Mouse (Mus musculus): Measurements from ENCODE around the gene Klk15.
"Not testable (repeated sequence)": the region's sequence is repeated elsewhere in the genome, so short reads cannot be mapped to it uniquely, and the experiment has no call there.

Gene Klk15

GRCm38 (mm10) chr7:43933440-43933839 is at the start of gene Klk15:
Gene Klk15 (plus strand): TSS chr7:43933740.
- DNase-seq (ENCODE audit: low spot score): no peak

GRCm38 (mm10) chr7:43891365-43891764 is 42.2 kb upstream of the Klk15 start:
- DNase-seq (ENCODE audit: low spot score): no peak

GRCm38 (mm10) chr7:43891788-43892187 is 41.8 kb upstream of the Klk15 start:
- no peak for DNase-seq (ENCODE audit: low spot score)

DNA sequence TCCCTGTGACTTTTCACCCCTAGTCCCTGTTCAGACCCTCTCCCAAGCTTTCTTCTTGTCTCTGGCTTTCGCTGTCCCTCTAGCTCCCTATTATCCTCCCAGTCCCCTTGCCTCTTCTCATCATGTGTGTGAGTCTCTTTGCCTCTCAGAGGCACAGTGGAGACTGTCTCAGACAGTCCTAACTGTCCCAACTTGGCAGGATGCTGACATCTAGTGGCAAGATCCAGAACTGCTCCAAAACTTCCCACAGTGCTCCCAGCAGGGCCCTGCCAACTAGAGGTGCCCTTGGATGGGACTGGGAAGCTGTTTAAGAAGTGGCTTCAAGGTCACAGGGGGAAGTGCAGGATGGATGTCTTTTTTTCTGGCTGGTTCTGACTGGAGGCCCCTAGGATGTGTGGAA is 38.7 kb upstream of the Klk15 start:
- peak; percentile 38 for DNase-seq (ENCODE audit: low spot score)

- DNase-seq (ENCODE audit: low spot score): no peak
These were observed 18.7 kb upstream of the Klk15 start for GRCm38 (mm10) chr7:43914821-43915220.

- DNase-seq (ENCODE audit: low spot score): no peak
These were observed 15.1 kb upstream of the Klk15 start for GRCm38 (mm10) chr7:43918426-43918825.

DNA sequence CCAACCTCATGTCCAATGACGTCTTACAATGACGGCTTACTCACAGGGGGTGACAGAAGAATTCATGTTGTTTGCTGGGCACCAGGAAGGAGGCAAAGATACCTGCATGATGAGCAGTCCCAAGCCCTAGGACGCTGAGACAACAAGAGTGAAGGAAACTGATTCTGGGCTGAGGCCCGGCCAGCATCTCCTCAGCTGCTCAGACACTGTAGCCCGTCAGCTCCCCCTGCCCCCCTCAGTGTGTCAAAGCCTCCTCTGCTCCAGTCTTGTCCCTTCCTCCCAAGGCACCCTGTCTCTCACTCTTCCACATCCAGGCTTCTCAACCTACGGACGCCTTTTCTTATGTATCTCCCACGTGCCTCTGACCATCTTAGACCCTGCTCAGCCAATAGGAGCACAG is 14.7 kb upstream of the Klk15 start:
- no peak for DNase-seq (ENCODE audit: low spot score)

DNA sequence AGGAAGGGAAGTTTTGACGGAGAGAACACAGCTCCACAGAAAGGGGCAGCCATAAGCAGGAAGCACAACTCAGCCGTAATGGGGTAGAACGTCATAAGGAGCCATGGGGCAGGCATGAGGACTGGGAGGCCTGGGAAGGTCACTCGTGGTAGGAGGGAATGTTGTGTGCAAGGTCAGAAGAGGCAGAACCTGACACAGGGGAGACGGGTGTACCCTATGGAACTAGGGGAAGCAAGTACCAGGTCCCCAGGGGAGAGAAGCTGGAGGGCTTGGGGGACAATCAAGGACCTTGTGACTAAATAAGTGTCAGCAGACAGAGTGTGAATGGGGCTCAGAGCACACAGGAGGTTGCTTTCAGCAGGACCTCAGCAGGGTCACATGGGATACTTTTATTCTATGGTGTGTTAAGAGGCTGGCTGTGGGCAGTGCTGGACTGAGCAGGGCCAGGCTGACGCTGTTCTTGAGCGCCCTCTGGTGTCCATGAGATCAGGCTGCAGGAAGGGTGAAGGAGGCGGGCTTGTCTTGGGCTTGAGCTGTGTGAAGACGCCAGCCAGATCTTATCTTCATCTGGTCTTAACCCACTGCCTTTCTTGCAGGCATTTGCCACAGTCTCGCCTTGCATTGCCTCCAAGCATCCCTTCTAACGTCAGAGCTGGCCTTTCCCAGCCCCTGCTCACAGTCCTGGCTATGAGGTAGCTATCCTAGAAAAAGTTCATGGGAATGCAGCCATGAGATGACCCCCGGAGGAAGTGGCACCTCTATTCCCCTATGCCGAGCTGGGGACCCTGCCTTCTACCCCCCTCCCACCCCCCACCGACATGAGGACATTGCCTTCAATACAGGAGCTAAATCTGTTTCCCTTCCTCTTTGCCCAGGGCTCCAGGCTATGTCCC is 13.7 kb upstream of the Klk15 start:
- DNase-seq (ENCODE audit: low spot score): peak; percentile 34

- DNase-seq (ENCODE audit: low spot score): no peak
These were observed 13.0 kb upstream of the Klk15 start for GRCm38 (mm10) chr7:43920582-43920981.

DNA sequence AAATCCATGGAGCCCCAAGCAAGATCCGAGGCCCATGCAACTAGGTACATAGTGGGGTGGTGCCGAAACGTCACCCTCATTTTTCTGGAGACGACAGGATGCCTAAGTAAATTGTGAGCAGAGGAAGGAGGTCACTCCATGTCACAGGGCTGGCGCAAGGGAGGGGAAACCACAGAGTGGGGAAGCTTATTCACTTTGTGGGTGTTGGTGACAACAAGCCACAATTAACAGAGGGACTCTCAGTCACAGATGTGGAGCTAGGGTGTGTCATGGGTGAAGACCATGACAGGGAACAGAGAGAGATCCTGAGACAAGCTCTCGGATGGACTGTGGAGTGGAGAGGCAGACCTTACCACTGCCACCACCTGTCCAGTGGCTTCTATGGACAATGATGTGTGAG is 12.5 kb upstream of the Klk15 start:
- no peak for DNase-seq (ENCODE audit: low spot score)

GRCm38 (mm10) chr7:43921941-43922340 is 11.6 kb upstream of the Klk15 start:
- no peak for DNase-seq (ENCODE audit: low spot score)

DNA sequence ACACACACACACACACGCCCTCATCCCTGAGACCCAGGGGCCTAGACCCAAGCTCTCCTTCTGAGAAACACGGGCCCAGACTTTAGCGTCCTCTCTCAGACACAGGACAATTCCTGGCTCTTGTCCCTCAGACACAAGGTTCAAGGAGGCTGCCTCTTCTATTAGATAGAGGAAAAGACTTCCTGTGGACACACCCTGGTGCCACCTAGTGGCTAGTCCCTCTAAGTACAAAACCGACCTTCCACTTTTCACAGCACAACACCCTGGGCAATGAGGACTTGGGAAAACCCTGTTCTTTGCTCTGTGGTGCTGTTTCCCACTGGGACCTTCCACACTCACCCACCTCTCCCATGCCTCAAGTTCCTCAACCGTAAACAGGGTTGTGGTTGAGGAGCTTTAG is 7.6 kb upstream of the Klk15 start:
- DNase-seq (ENCODE audit: low spot score): peak; percentile 12

DNA sequence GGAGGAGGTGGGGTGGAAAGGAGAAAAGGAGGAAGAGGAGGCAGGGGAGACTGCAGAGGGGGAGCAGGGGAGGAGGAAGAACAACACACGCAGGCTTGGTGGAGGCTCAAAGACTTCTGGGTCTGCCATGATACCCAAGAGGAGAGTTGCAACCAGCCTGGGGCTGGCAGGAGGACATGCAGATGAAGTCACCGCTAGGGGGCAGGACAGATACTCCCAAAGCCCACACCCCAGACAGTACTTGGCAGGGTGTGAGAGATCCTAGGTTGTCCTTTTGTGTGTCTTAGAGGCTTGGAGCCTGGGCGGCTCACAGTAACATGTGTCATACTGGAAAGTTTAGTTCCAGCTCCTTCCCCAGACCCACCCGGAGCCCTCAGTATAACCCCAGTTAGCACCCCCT is 5.0 kb upstream of the Klk15 start:
- DNase-seq (ENCODE audit: low spot score): peak; percentile 11

- DNase-seq (ENCODE audit: low spot score): no peak
These were observed 1.2 kb upstream of the Klk15 start for GRCm38 (mm10) chr7:43932337-43932736.

- no peak for DNase-seq (ENCODE audit: low spot score)
These were observed 1.2 kb downstream of the Klk15 start for GRCm38 (mm10) chr7:43934747-43935146.

DNA sequence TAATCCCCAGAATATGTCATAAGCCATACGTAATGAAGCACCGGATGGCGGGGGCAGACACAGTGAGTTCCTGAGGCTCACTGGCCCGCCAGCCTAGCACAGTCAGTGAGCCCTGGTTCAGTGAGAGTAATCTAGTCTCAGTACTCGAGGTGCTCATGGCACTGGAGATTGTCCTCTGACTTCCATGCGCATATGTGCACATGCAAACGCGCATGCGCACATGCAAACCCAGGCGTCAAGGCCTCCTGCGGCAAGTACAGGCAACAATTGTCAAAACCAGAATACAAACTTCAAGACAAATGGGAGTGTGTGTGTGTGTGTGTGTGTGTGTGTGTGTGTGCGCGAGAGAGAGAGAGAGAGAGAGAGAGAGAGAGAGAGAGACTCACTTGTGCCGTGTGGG is 3.0 kb downstream of the Klk15 start:
- no peak for DNase-seq (ENCODE audit: low spot score)

- not testable (repeated sequence) for DNase-seq (ENCODE audit: low spot score)
These were observed 8.8 kb downstream of the Klk15 start for GRCm38 (mm10) chr7:43942293-43942692.

DNA sequence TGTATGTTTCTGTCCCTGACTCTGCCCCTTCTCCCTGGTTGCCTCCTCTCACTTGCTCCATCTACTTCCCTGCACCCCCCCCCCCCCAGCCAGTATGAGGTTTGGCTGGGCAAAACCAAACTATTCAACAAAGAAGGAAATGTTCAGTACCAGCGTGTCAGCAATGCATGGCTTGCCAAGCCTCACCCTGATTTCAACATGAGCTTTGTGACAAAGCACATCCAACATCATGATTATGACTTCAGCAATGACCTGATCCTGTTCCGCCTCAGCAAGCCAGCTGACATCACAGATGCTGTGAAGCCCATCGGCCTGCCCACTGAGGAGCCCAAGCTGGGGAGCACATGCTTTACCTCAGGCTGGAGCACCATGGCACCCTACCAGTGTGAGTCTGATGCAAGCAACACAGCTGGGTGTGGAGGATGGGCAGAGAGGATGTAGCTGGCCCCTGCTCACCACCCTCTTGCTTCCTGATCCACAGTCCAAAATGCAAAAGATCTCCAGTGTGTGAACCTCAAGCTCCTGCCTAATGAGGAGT is 11.3 kb downstream of the Klk15 start:
- no peak for DNase-seq (ENCODE audit: low spot score)

DNA sequence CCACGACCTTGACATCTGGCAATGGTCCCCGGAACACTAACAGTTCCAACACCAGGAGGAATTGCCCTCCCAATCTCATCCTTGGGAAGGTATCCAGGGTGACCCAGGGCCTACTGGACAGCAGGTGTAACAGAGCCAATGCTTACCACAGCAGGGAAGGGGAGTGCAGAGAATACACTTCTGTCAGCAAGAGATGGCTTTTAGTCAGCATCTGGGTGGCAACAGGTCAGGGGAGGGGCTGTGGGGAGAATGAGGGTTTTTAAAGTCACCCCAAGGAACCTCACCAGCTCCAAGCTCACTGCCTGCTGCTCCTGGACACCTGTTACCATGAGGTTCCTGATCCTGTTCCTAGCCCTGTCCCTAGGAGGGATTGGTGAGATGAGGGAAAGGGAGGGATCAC is 16.8 kb downstream of the Klk15 start, which contains the start of gene Klk1b8:
Gene Klk1b8, plus strand, starts transcription at position 301 of the 400 bp plus-strand sequence.
- DNase-seq (ENCODE audit: low spot score): no peak

DNA sequence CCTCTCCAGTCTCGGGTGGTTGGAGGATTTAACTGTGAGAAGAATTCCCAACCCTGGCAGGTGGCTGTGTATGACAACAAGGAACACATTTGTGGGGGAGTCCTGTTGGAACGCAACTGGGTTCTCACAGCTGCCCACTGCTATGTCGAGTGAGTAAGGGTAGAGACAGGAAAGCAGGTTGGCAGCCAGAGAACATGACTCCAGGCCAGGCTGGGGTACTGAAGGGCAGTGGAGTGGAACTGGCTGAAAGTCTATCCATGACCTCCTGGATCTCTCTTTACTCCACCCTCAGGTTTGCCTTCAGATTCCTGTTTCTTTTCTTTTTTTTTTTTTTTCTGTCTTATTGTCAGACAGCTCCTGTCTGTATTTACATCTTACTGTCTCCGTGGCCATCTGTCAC is 19.2 kb downstream of the Klk15 start:
- no peak for DNase-seq (ENCODE audit: low spot score)

GRCm38 (mm10) chr7:43966451-43966850 is 32.9 kb downstream of the Klk15 start, which contains the start of gene Klk1b1:
Gene Klk1b1 (plus strand): TSS chr7:43966751.
- no peak for DNase-seq (ENCODE audit: low spot score)

DNA sequence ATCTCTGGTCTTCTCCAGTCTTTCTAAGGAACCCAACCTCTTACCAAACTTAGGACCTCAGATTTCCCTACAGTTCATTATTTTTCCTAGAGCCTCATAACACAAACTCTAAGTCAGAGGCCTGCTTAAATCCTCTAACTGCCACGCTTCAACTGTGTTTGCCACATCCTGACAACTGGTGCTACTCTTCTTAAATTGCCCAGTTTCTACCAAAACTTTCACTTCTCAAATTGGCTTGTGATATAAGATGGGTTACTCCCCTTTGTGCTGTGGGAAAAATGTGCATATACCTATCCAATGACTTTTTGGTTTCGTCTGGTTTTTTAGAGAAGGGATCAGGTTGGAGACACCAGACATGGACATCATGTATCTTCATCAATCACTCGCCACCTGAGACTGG is 33.5 kb downstream of the Klk15 start:
- DNase-seq (ENCODE audit: low spot score): no peak

- no peak for DNase-seq (ENCODE audit: low spot score)
These were observed 34.1 kb downstream of the Klk15 start for GRCm38 (mm10) chr7:43967612-43968011.

DNA sequence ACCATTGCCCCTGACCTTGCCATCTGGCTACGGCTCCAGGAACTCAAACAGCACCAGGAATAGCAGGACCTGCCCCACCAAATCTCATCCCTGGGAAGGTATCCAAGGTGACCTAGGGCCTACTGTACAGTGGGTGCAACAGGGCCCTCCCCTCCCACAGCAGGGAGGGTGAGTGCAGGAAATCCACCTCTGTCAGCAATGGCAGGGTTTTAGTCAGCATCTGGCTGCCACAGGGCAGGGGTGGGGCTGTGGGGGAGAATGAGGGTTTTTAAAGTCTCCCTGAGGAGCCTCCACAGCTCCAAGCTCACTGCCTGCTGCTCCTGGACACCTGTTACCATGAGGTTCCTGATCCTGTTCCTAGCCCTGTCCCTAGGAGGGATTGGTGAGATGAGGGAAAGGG is 42.2 kb downstream of the Klk15 start, which contains the start of gene Klk1b9:
Gene Klk1b9, plus strand, starts transcription at position 301 of the 400 bp plus-strand sequence.
- not testable (repeated sequence) for DNase-seq (ENCODE audit: low spot score)
